Mouse (Mus musculus) T-cell, adult 2 months (primary cell): ENCODE data around the gene Msh2.
"Not testable (repeated sequence)": the region's sequence is repeated elsewhere in the genome, so short reads cannot be mapped to it uniquely, and the experiment has no call there.

Source experiments
- DNase-seq: peaks from one replicate; pipeline ENCODE4 v3.0.0; 2022; ENCODE audit warnings: low spot score

The Msh2 gene

GRCm38 (mm10) chr17:87671890-87672660 is at the start of gene Msh2:
TSS of gene Msh2 (plus strand) at chr17:87672330.
- DNase-seq = peak; percentile 95

GRCm38 (mm10) chr17:87625510-87626086 is 46.5 kb upstream of the Msh2 start:
- DNase-seq = no peak

GRCm38 (mm10) chr17:87628144-87628543 is 44.0 kb upstream of the Msh2 start:
- no peak for DNase-seq

- DNase-seq = no peak
Observed at GRCm38 (mm10) chr17:87628706-87629105, 43.4 kb upstream of the Msh2 start.

GRCm38 (mm10) chr17:87637056-87637389 is 35.1 kb upstream of the Msh2 start:
- peak; percentile 35 for DNase-seq

GRCm38 (mm10) chr17:87639242-87639641 is 32.9 kb upstream of the Msh2 start:
- no peak for DNase-seq

GRCm38 (mm10) chr17:87640272-87640671 is 31.9 kb upstream of the Msh2 start:
- no peak for DNase-seq

GRCm38 (mm10) chr17:87641006-87641405 is 31.1 kb upstream of the Msh2 start:
- no peak for DNase-seq

- no peak for DNase-seq
Observed at GRCm38 (mm10) chr17:87642744-87643143, 29.4 kb upstream of the Msh2 start.

GRCm38 (mm10) chr17:87655616-87656015 is 16.5 kb upstream of the Msh2 start:
- DNase-seq = not testable (repeated sequence)

- DNase-seq = not testable (repeated sequence)
Observed at GRCm38 (mm10) chr17:87661958-87662573, 10.1 kb upstream of the Msh2 start.

GRCm38 (mm10) chr17:87664238-87664637 is 7.9 kb upstream of the Msh2 start:
- no peak for DNase-seq

- peak; percentile 67 for DNase-seq
Observed at GRCm38 (mm10) chr17:87665066-87665822, 6.9 kb upstream of the Msh2 start.

- DNase-seq = peak; percentile 63
Observed at GRCm38 (mm10) chr17:87672677-87673286, 652 bp downstream of the Msh2 start.

GRCm38 (mm10) chr17:87676916-87677474 is 4.9 kb downstream of the Msh2 start:
- not testable (repeated sequence) for DNase-seq

- no peak for DNase-seq
Observed at GRCm38 (mm10) chr17:87677656-87678055, 5.5 kb downstream of the Msh2 start.

GRCm38 (mm10) chr17:87689217-87689616 is 17.1 kb downstream of the Msh2 start:
- no peak for DNase-seq

- DNase-seq = no peak
Observed at GRCm38 (mm10) chr17:87691958-87692357, 19.8 kb downstream of the Msh2 start.

GRCm38 (mm10) chr17:87695874-87696465 is 23.8 kb downstream of the Msh2 start:
- no peak for DNase-seq

GRCm38 (mm10) chr17:87696814-87697213 is 24.7 kb downstream of the Msh2 start:
- DNase-seq = no peak

- DNase-seq = no peak
Observed at GRCm38 (mm10) chr17:87698996-87699765, 27.1 kb downstream of the Msh2 start.
